Mouse (Mus musculus) small intestine, adult 2 months (tissue): ENCODE data around the gene Lpp.

Experiments used
- CTCF ChIP-seq: fragments of 200-500 bp; IDR thresholded peaks from 2 replicates; pipeline ENCODE4 v1.5.1; 2012; ENCODE audit warnings: low read depth, mild to moderate bottlenecking, control low read depth, inconsistent platforms, low read length, moderate library complexity, mixed read lengths; ENCODE audit not compliant: insufficient replicate concordance, insufficient read length; ENCODE audit errors: extremely low read depth
- POLR2A ChIP-seq: fragments of 200-500 bp; IDR thresholded peaks from 2 replicates; pipeline ENCODE4 v1.6.1; 2012; ENCODE audit warnings: low read depth, mild to moderate bottlenecking, control low read depth, inconsistent platforms, low read length, moderate library complexity

DNA sequence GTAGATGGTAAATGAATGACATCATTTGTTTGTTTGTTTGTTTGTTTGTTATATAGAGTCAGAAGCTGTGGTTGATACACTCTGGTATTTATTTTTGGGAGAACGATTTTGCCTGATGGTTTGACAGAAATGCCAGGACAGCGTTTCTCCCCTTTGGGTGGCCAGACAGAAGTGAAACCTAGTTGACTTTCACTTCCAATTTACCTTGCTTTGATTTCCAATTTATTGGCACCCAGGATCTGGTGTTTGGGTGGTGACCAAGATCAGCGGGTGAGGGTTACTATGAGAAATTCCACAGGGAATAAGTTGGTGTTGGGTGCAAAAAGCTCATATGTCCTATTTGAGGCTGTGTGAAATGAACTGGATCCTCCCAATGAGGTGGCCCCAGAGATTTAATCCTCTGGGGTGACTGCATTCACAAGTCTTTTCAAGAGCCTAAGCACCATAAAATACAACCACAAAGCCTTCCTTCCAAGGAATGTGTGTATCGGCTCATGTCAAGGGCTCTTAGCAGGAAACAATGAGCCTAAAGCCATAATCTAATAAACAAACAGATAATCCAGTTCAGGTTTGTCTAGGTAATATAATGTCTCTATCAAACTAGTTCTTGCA is 249.8 kb downstream of the Lpp start:
- TF ChIP-seq POLR2A (no peak), CTCF (no peak)
